Mouse (Mus musculus) adrenal gland, postnatal 14 days (tissue): ENCODE data around the gene Ube2l6. TPM values are rescaled to one million over a fixed set of nuclear protein-coding genes. Genes with fewer than 3 reads are reported as not detected.
"Not testable (repeated sequence)": the region's sequence is repeated elsewhere in the genome, so short reads cannot be mapped to it uniquely, and the experiment has no call there.

Experiments used
- DNase-seq: peaks from one replicate; pipeline ENCODE4 v3.0.0; 2021; ENCODE audit warnings: mixed read lengths
- total RNA-seq: library from RNA; stranded (reverse); gene quantifications from 2 replicates; pipeline ENCODE4 v1.2.3, GENCODE M21; 2021

Ube2l6 gene
- total RNA-seq, 1 experiment from 2014 or later = 48.7 TPM

GRCm38 (mm10) chr2:84793154-84793553, 5.5 kb upstream of the Ube2l6 start:
- no peak for DNase-seq

- no peak for DNase-seq
These were observed 4.8 kb upstream of the Ube2l6 start for GRCm38 (mm10) chr2:84793871-84794270.

- DNase-seq = peak; percentile 86
These were observed 665 bp upstream of the Ube2l6 start for GRCm38 (mm10) chr2:84797833-84798492.

GRCm38 (mm10) chr2:84799041-84799561, 473 bp downstream of the Ube2l6 start:
- peak; percentile 72 for DNase-seq

DNA sequence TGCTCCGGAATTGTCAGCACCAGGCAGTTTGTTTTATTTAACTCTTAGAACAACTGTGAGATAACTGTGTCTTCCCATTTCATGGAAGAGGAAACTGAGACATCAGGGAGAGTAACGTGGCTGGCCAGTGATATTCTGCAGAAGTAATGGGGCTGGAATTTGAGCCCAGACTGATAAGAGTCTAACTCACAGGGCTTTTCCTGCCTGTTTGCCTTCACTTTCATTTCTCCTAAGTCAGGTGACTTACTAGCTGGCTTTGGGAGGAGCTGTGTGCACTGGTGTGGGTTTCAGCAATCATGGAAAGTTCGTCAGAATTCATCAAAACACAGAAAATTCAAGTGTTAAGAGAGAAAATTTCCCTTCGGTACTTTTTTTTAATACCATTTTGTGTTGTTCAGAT, 1.7 kb downstream of the Ube2l6 start:
- DNase-seq = no peak

- DNase-seq = not testable (repeated sequence)
These were observed 2.6 kb downstream of the Ube2l6 start for GRCm38 (mm10) chr2:84801223-84801622.

GRCm38 (mm10) chr2:84803963-84804362, 5.3 kb downstream of the Ube2l6 start:
- no peak for DNase-seq

DNA sequence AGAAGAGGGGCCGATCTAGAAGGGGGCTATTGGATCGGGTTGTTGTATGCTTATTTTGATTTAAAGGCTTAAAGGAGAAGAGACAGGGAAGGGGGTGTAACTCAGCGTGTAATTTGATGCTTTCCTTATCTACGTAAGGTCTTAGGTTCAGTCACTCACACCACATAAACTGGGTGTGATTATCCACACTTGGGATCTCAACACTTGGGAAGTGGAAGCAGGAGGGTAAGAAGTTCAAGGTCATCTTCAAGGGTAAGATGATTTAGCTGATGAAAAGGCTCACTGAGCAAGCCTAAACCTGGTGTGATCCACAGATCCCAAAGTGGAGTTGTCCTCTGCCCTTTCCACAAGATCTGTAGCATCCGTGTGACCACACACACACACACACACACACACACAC, 7.9 kb downstream of the Ube2l6 start:
- no peak for DNase-seq

DNA sequence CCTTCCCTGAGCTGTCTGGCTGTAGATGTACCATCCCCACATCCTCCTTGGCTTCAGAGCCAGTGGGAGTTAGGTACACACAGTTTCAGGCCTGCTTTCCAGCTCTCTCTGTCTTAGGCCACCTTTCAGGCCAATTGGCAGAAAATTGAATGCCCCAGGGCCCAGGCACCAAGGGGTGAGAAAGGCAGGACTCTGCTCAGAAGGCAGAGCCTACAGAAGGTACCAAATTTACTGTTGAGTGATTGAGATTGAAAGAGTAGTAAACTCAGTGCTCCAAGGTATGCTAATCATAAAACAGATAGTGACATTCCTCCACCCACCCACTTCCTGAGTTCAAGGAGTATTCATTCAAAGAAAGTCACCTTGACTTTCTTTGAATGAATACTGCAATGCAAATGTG, 10.7 kb downstream of the Ube2l6 start:
- DNase-seq = no peak

DNA sequence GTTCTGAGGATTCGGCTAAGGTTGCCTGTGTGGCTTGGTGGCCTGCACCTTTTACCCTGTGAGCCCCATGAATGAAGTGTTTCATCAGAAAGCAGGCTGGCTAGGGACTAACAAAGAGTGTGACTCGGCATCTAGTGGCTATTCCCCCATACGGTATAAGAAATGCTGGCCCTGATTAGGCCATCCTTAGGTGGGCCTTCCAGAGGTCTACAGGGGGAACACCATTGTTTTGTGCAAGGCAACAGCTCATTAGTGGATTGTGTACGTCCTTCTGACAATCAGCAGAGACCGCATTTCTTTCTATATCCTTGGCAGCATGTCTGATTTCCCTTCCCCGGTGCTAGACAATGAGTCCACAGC, 11.9 kb downstream of the Ube2l6 start:
- no peak for DNase-seq

GRCm38 (mm10) chr2:84810886-84811577, 12.4 kb downstream of the Ube2l6 start:
- peak; percentile 88 for DNase-seq

- no peak for DNase-seq
These were observed 13.3 kb downstream of the Ube2l6 start for GRCm38 (mm10) chr2:84811880-84812279.

DNA sequence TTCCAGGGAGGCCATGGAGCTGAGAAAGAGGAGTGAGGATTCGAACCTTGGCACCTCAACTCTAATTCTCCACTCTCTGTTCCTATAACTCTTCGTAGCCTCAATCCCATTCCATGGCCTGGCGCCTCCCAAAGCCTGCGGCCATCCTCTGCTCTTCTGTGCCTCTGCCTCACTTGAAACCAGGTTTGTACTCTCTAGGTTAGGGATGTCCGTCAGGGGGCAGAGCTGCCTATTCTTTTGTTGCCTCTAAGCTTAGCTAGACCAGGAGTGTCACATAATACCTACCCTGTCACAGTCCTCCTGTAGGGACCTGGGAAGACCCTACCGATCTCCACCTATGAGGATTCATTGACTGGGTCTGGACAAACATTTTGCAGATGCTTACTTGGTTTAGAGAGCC, 14.0 kb downstream of the Ube2l6 start:
- DNase-seq = no peak

DNA sequence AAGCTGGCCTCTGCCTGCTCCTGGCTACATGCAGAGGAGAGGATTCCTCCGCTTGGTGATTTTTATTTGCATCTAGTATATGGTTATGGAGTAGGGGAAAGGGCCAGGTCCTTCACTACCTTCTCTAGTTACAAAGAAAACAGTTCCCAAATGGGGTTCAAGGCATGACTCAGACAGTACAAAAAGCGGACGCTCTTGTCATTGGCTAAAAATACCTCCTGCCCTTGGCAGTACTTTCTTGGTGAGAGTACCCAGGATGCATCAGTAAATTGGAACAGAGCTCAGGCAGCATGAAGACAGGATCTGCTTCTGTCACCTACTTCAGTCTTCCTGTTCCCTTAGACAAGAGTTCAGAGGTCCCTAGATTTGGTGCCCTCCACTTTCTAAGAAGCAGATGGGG, 21.2 kb downstream of the Ube2l6 start:
- no peak for DNase-seq

- no peak for DNase-seq
These were observed 23.9 kb downstream of the Ube2l6 start, which contains the start of gene Smtnl1 for GRCm38 (mm10) chr2:84822552-84822951. TSS of gene Smtnl1 (minus strand) at chr2:84822652.

DNA sequence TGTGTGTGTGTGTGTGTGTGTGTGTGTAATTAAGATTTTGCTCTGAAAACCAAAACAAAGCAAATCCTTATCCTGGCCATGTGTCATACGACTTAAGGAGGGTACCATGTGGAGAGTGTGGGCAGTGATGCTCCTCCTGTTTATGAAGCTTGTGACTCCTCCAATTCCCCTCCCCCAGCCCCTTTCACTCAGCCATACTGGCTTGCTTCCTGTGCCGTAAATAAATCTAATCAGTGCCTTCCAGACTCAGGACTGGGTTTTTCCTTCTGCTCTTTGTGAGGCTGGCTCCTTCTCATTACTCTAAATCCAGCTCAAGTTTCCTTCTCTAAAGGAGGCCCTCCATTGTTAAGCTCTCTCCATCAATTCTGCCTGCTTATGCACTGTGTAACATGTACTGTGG, 24.6 kb downstream of the Ube2l6 start:
- no peak for DNase-seq

DNA sequence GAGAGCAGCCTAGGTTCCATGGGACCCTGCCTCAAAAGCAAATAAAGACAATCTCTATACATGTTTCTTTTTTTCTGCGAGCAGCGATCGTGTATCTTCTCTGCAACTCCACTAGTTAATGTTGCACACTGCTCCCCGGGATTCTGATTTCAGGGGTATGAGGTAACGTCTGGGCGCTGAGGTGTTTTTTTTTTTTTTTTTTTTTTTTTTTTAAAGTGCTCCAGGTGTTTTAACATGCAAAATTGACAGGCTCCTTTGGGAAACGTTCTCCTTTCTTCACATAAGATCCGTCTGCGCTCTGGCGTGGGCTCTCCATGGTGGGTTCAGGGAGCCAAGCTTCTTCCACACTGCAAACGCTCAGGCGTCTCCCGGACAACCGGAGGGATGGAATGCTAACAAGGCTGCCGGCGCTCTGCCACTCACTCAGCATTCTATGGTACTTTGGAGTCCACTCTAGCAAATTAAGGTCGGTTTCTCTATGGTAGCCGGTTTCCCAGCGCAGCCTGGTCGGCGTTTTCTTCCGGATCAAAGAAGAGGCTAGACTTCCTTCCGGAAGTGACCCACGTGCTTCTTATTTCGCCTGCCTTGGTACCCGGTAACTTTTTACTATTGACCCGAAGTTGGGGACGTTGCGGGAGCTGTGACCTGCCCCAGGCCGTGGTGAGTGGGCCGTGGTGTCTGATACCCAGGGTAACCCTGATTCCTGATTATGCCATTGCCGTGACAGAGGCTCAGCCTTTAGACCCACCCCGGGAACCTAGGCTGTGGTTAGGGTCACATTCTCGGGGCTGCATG, 28.1 kb downstream of the Ube2l6 start, which contains the start of gene Timm10:
TSS of gene Timm10 (plus strand) at position 510 of the 795 bp plus-strand sequence.
- peak; percentile 90 for DNase-seq

DNA sequence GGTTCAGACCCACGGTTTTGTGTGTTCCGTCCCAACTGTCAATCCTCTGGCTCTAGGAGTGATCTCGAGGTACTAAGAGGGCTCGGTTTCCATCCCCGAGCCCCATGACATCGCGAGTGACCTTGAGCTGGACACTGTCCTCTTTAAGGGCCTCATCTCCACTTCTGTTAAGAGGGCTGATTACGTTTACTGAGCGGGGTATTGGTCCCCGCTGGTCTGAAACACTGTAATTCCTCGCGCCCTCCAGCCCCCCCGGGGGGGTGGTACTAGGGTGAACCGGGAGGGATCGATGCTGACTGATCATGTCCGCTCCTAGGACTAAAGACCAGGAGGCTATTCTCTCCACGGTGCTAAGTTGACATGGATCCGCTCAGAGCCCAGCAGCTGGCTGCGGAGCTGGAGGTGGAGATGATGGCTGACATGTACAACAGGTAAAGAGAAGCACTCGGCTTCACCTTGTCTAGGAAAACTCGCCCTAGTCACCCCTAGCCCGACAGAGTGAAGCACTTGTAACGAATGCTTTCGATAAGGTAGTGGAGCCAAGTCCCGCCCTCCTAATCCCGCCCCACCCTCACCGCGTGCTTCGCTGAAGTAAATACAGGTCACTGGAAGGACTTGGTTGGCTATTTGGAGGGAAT, 28.8 kb downstream of the Ube2l6 start:
- DNase-seq = peak; percentile 59

DNA sequence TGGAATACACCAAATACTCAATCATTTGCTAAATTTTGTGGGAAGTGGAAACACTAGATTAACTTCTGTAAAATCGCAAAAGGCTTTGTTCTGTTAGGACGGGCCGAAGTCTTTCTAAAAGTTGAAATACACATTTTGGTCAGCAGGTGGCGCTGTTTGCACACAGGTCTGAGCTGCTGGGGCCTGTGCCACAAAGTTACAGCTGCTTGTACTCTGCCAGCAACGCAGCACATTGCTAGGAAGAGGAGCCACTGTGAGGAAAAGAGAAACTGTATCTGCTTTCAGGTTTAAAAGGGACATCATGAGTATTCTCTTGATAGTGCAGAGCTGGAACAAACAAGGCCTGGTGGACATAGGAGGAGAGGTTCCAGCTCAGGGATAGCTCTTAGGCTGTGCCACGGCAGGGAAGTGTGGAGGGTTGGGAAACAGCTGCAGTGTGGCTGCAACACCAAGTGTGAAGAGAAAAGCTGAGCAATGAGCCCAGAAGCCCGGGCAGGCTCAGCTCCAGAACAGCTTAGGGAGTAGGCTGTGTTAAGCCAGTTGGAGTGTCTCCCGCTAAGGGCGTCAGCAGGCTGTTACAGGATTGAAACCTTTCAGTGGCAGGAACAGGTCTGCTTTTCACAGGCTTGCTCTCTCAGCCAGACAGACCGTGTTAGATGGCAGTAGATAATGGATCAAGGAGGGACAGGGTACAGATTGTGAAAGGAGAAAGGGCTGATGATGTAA, 33.2 kb downstream of the Ube2l6 start:
- peak; percentile 91 for DNase-seq

DNA sequence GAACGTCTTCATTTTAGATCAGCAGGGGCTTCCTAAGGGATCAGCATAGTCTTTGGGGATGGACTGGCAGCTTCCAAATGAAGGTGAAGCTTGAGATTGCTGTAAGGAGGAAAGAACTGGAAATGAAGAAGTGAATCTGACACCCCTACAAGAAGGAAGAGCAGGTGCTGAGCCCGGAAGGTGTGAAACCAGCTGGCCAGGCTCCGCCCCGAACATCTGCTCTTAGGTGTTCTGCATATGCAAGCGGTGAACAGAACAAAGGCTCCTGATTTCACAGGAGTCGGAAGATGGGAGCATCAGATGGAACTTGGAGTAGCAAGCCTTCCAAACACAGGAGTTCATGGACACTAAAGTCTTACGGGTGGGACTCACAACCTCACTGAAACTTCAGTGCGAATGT, 38.5 kb downstream of the Ube2l6 start:
- DNase-seq = no peak

DNA sequence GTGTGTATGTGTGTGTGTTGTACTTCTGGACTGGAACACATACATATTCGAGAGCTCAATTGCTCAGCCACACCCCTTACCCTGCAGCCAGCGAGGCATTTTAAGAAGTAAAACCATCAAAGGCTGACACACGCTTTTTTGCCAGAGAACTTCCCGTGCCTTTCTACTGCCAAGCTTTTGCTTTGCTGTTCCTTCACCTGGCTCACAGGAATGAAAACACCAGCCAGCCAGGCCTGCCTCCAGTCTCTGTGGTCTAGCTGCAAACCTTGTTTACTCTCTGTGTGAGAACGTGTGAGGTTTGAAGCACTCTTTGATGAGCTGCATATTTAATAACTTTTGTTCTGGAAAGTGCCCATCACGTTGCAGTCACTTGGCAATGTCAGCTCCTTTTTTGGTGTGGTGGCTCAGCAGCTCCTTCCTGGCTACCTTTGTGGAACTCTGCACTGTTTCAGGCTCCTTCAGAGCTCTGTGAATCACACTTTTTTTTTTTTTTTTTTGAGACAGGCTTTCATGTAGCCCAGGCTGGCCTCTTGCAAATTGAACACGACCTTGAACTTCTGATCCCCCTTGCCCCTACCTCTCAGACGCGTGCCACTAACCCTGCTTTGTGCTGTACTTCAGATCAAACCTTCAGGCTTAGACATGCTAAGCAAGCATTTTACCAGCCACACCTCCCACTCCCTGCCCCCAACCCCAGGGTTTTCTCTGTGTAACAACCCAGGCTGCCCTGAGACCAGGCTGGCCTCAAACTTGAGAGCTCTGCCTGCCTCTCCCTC, 39.4 kb downstream of the Ube2l6 start:
- DNase-seq = no peak
